25 mouse cellular contexts compared by ENCODE assay signal in the genomic region with DNA sequence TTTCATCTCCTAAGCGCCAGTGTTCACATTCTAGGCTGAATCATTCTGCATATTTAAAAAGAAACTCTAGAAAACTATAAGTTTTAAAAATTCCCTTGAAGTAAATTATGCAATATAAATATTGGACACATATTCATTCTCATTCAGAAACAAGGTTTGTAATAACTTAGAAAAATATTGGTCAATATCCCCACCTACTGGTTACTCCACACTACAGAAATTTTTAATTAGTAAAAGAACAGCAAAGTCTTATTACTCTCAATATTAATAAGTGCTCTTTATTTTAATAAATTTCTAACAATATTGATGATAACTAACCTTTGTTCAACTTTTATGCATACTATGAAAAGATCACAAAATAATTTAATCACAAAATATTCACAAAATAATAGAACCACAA. TPM values are rescaled to one million over a fixed set of nuclear protein-coding genes. Genes with fewer than 3 reads are reported as not detected.
DNase-seq lines count a peak whose midpoint lies in the region; ATAC-seq and TF ChIP-seq lines count a peak whose summit lies in the region.
"Had no signal": no experiment of that assay in that cellular context is flagged by ENCODE, and none has a peak within 500 bp of the region (broad histone marks: within the 10 kb centered on the region; RNA-seq: fewer than 3 reads in every experiment).

No protein-coding gene starts in this region.

- ATAC-seq in hindbrain, postnatal 0 days = no peak
- ATAC-seq in lung, postnatal 0 days = no peak
- no peak for ATAC-seq in stomach, postnatal 0 days (ENCODE audit: low FRiP score, low TSS enrichment)
- ATAC-seq: CD4-positive, CD25-positive, alpha-beta regulatory T cell, adult 4 months had no signal

- peak; percentile 19 for TF ChIP-seq CTCF in hindbrain, postnatal 0 days (IDR thresholded peaks at IDR 0.05; ENCODE audit: low read depth)
- TF ChIP-seq CTCF in lung, postnatal 0 days (IDR thresholded peaks at IDR 0.05) = no peak; the same call in 1 of the 2 replicates
- TF ChIP-seq CTCF in MEL (IDR thresholded peaks at IDR 0.05 in 2 of 3, conservative IDR thresholded peaks at IDR 0.05 in 1 of 3; ENCODE audit: control insufficient read depth in 1 of 3, insufficient read depth in 1 of 3, low read depth in 2 of 3, low read length in 3 of 3, poor library complexity in 1 of 3, severe bottlenecking in 1 of 3) = peak in 1 of 3 experiments; percentile 34; a peak in 2 of 6 replicates
- peak; percentile 61 for TF ChIP-seq CTCF in stomach, postnatal 0 days (IDR thresholded peaks at IDR 0.05; ENCODE audit: low read depth)

- H3K36me3 ChIP-seq in hindbrain, postnatal 0 days (ENCODE audit: insufficient read depth, low read length) = no peaks in the 10 kb centered on the region
- H3K36me3 ChIP-seq in hindbrain, embryonic 10.5 days = no peaks in the 10 kb centered on the region
- H3K36me3 ChIP-seq in lung, postnatal 0 days (ENCODE audit: insufficient read depth, low read length) = no peaks in the 10 kb centered on the region
- no peaks in the 10 kb centered on the region for H3K36me3 ChIP-seq in MEL (ENCODE audit: control insufficient read depth in 1 of 2, insufficient read depth in 2 of 2, low read length in 2 of 2)
- H3K36me3 ChIP-seq in stomach, postnatal 0 days (ENCODE audit: control insufficient read depth, insufficient read depth, low read length) = no peaks in the 10 kb centered on the region
- H3K36me3 ChIP-seq: hindbrain, embryonic 13.5 days; liver, embryonic 13.5 days had no signal

- no peaks in the 10 kb centered on the region for H3K4me1 ChIP-seq in hindbrain, postnatal 0 days (ENCODE audit: insufficient read depth, low read length)
- H3K4me1 ChIP-seq in hindbrain, embryonic 10.5 days (replicated peaks) = no peaks in the 10 kb centered on the region
- no peaks in the 10 kb centered on the region for H3K4me1 ChIP-seq in lung, postnatal 0 days (ENCODE audit: insufficient read depth, low read depth, low read length)
- no peaks in the 10 kb centered on the region for H3K4me1 ChIP-seq in MEL (ENCODE audit: control insufficient read depth in 1 of 2, insufficient read depth in 2 of 2, low read length in 2 of 2)
- H3K4me1 ChIP-seq in stomach, postnatal 0 days (replicated peaks; ENCODE audit: control insufficient read depth, insufficient read depth) = no peaks in the 10 kb centered on the region
- H3K4me1 ChIP-seq: hindbrain, embryonic 13.5 days; liver, embryonic 13.5 days had no signal

- no peaks in the 10 kb centered on the region for H3K9me3 ChIP-seq in hindbrain, postnatal 0 days (ENCODE audit: low read length)
- no peaks in the 10 kb centered on the region for H3K9me3 ChIP-seq in hindbrain, embryonic 10.5 days
- H3K9me3 ChIP-seq in lung, postnatal 0 days (ENCODE audit: low read length) = no peaks in the 10 kb centered on the region
- H3K9me3 ChIP-seq in MEL (replicated peaks; ENCODE audit: insufficient read depth, low read length) = no peaks in the 10 kb centered on the region
- no peaks in the 10 kb centered on the region for H3K9me3 ChIP-seq in stomach, postnatal 0 days (ENCODE audit: control insufficient read depth, low read length)
- H3K9me3 ChIP-seq: hindbrain, embryonic 13.5 days; liver, embryonic 13.5 days had no signal

- 80% methylated on average over 1 of the region's 1 CpGs for WGBS in hindbrain, postnatal 0 days
- WGBS in hindbrain, embryonic 10.5 days = 87% methylated on average over 1 of the region's 1 CpGs
- WGBS in lung, postnatal 0 days = 72% methylated on average over 1 of the region's 1 CpGs
- 55% methylated on average over 1 of the region's 1 CpGs for WGBS in stomach, postnatal 0 days

- peak; percentile 14 for DNase-seq in hindbrain, postnatal 0 days (ENCODE audit: low spot score)
- no peak for DNase-seq in hindbrain, embryonic 10.5 days (ENCODE audit: low spot score)
- DNase-seq in lung, postnatal 0 days (ENCODE audit: low spot score) = peak; percentile 61
- DNase-seq in lung, postnatal 10 days = no peak
- DNase-seq in MEL (ENCODE audit: low read depth, low spot score) = peak; percentile 7
- DNase-seq in stomach, postnatal 0 days (ENCODE audit: low spot score) = no peak
- DNase-seq in spleen, adult 18-20 months = no peak
- DNase-seq: adrenal gland, postnatal 10 days; cerebellum, adult 11-12 months; cerebellum, postnatal 25 days; gastrocnemius, postnatal 14 days; kidney, adult 11 months; kidney, postnatal 4 days; liver, embryonic 13.5 days; lung, postnatal 14 days; thymus, adult 2 months had no signal

- no peak for TF ChIP-seq POLR2A in MEL (IDR thresholded peaks at IDR 0.05; ENCODE audit: control insufficient read depth in 1 of 2, insufficient read depth in 1 of 2, low read depth in 1 of 2, low read length in 2 of 2, poor library complexity in 1 of 2)

- H3K9ac ChIP-seq in hindbrain, postnatal 0 days (replicated peaks; ENCODE audit: low read length) = no peak overlapping the region
- H3K9ac ChIP-seq in lung, postnatal 0 days (replicated peaks; ENCODE audit: low read depth) = no peak overlapping the region
- no peak overlapping the region for H3K9ac ChIP-seq in MEL (ENCODE audit: control insufficient read depth, low read depth, low read length, poor library complexity, severe bottlenecking)
- no peak overlapping the region for H3K9ac ChIP-seq in stomach, postnatal 0 days (ENCODE audit: low read length)
- H3K9ac ChIP-seq: hindbrain, embryonic 13.5 days; liver, embryonic 13.5 days had no signal

- no peak overlapping the region for H3K4me3 ChIP-seq in hindbrain, postnatal 0 days (ENCODE audit: low read length)
- no peak overlapping the region for H3K4me3 ChIP-seq in hindbrain, embryonic 10.5 days
- no peak overlapping the region for H3K4me3 ChIP-seq in lung, postnatal 0 days (ENCODE audit: low read depth, low read length)
- no peak overlapping the region for H3K4me3 ChIP-seq in MEL (ENCODE audit: control insufficient read depth in 1 of 2, insufficient read depth in 1 of 2, low read depth in 2 of 2, low read length in 2 of 2)
- H3K4me3 ChIP-seq in stomach, postnatal 0 days (ENCODE audit: low read depth, low read length) = no peak overlapping the region
- H3K4me3 ChIP-seq: erythroblast, embryonic 14.5 days; hindbrain, embryonic 13.5 days; liver, embryonic 13.5 days had no signal

- peak; percentile 48 for TF ChIP-seq RAD21 in MEL (IDR thresholded peaks at IDR 0.05; ENCODE audit: low read depth, low read length)

- H3K79me2 ChIP-seq in MEL (ENCODE audit: control insufficient read depth, insufficient read depth, low read length, poor library complexity) = no peaks in the 10 kb centered on the region

- TF ChIP-seq EP300 in lung, postnatal 0 days (IDR thresholded peaks at IDR 0.05) = no peak
- no peak for TF ChIP-seq EP300 in MEL (IDR thresholded peaks at IDR 0.05; ENCODE audit: low read depth in 1 of 2, low read length in 2 of 2)
- TF ChIP-seq EP300 in stomach, postnatal 0 days (optimal IDR thresholded peaks at IDR 0.05) = no peak

- no peak overlapping the region for H3K4me2 ChIP-seq in hindbrain, postnatal 0 days (ENCODE audit: low read depth, low read length)
- H3K4me2 ChIP-seq in lung, postnatal 0 days (replicated peaks; ENCODE audit: low read depth, low read length) = no peak overlapping the region
- H3K4me2 ChIP-seq in stomach, postnatal 0 days (replicated peaks; ENCODE audit: low read depth) = no peak overlapping the region
- H3K4me2 ChIP-seq: hindbrain, embryonic 13.5 days; liver, embryonic 13.5 days had no signal

- no peak overlapping the region for H3K27ac ChIP-seq in hindbrain, postnatal 0 days
- no peak overlapping the region for H3K27ac ChIP-seq in hindbrain, embryonic 10.5 days
- H3K27ac ChIP-seq in lung, postnatal 0 days (ENCODE audit: low read length) = no peak overlapping the region
- H3K27ac ChIP-seq in MEL (ENCODE audit: control insufficient read depth, low read depth, low read length) = no peak overlapping the region
- H3K27ac ChIP-seq in stomach, postnatal 0 days (replicated peaks) = no peak overlapping the region
- H3K27ac ChIP-seq: hindbrain, embryonic 13.5 days; liver, embryonic 13.5 days had no signal

- no peaks in the 10 kb centered on the region for H3K27me3 ChIP-seq in hindbrain, postnatal 0 days (ENCODE audit: insufficient read depth, low read length)
- no peaks in the 10 kb centered on the region for H3K27me3 ChIP-seq in hindbrain, embryonic 10.5 days (ENCODE audit: insufficient read depth, poor library complexity, severe bottlenecking)
- H3K27me3 ChIP-seq in lung, postnatal 0 days (replicated peaks; ENCODE audit: insufficient read depth, low read length) = no peaks in the 10 kb centered on the region
- H3K27me3 ChIP-seq in MEL (ENCODE audit: control insufficient read depth in 1 of 2, insufficient read depth in 2 of 2, low read length in 2 of 2) = no peaks in the 10 kb centered on the region
- H3K27me3 ChIP-seq in stomach, postnatal 0 days (ENCODE audit: control insufficient read depth, insufficient read depth, low read length) = no peaks in the 10 kb centered on the region
- H3K27me3 ChIP-seq: hindbrain, embryonic 13.5 days; liver, embryonic 13.5 days had no signal

TF ChIP-seq in MEL, 35 proteins besides CTCF, POLR2A, EP300 and RAD21:
- TF ChIP-seq HCFC1 (IDR thresholded peaks at IDR 0.05; ENCODE audit: low read depth, low read length) (no peak), SMC3 (IDR thresholded peaks at IDR 0.05; ENCODE audit: low read depth, low read length) (peak; percentile 20; the same call in 1 of the 2 replicates)
TF ChIP-seq in MEL: peak in this region for 1.

RNA-seq across cellular contexts. Expression of gene Rfx6, which starts 20.2 kb away (rescaled TPM):
- total RNA-seq in hindbrain, postnatal 0 days (2014; rRNA removed) = not detected in 2 replicates
- polyA plus RNA-seq in hindbrain, postnatal 0 days (2015; fragmentation: Nextera tagmentation; extraction: Ambion mirVana) = not detected in 2 replicates
- polyA plus RNA-seq in hindbrain, embryonic 10.5 days (2016; fragmentation: Nextera tagmentation; extraction: Ambion mirVana) = not detected in 2 replicates
- polyA plus RNA-seq in lung, postnatal 0 days (2015; fragmentation: Nextera tagmentation; extraction: Ambion mirVana) = not detected in 2 replicates
- total RNA-seq in MEL (2012; rRNA removed) = not detected in 2 replicates
- polyA plus RNA-seq in MEL (2012; ENCODE audit: insufficient read depth in 1 of 2, insufficient read length in 2 of 2, low read depth in 1 of 2, low replicate concordance in 2 of 2, missing spikeins in 1 of 2) = not detected
- polyA plus RNA-seq in stomach, postnatal 0 days (2015; fragmentation: Nextera tagmentation; extraction: Ambion mirVana) = 0.29 and 0.53 TPM in 2 replicates
- total RNA-seq: adrenal gland, postnatal 10 days; gastrocnemius, postnatal 14 days; heart, adult 8-10 months; layer of hippocampus, postnatal 14 days had no signal
- polyA plus RNA-seq: CD4-positive, CD25-positive, alpha-beta regulatory T cell, adult 4 months; erythroblast, embryonic 14.5 days; heart, postnatal 0 days; hindbrain, embryonic 13.5 days; limb, embryonic 11.5 days; liver, embryonic 13.5 days; neural tube, embryonic 14.5 days; urinary bladder, adult 2 months had no signal

RNA-seq across cellular contexts. Expression of gene Gprc6a, which starts 26.1 kb away (rescaled TPM):
- total RNA-seq in hindbrain, postnatal 0 days (2014; rRNA removed) = 0.83 TPM in 1 of 2 replicates, not detected in the other
- 0.08 and 0.09 TPM in 2 replicates for polyA plus RNA-seq in hindbrain, postnatal 0 days (2015; fragmentation: Nextera tagmentation; extraction: Ambion mirVana)
- polyA plus RNA-seq in hindbrain, embryonic 10.5 days (2016; fragmentation: Nextera tagmentation; extraction: Ambion mirVana) = not detected in 2 replicates
- 2.0 and 2.2 TPM in 2 replicates for polyA plus RNA-seq in lung, postnatal 0 days (2015; fragmentation: Nextera tagmentation; extraction: Ambion mirVana)
- total RNA-seq in MEL (2012; rRNA removed) = not detected in 2 replicates
- not detected for polyA plus RNA-seq in MEL (2012; ENCODE audit: insufficient read depth in 1 of 2, insufficient read length in 2 of 2, low read depth in 1 of 2, low replicate concordance in 2 of 2, missing spikeins in 1 of 2)
- 0.05 and 0.11 TPM in 2 replicates for polyA plus RNA-seq in stomach, postnatal 0 days (2015; fragmentation: Nextera tagmentation; extraction: Ambion mirVana)
- total RNA-seq: adrenal gland, postnatal 10 days; gastrocnemius, postnatal 14 days; heart, adult 8-10 months; layer of hippocampus, postnatal 14 days had no signal
- polyA plus RNA-seq: CD4-positive, CD25-positive, alpha-beta regulatory T cell, adult 4 months; erythroblast, embryonic 14.5 days; heart, postnatal 0 days; hindbrain, embryonic 13.5 days; limb, embryonic 11.5 days; liver, embryonic 13.5 days; neural tube, embryonic 14.5 days; urinary bladder, adult 2 months had no signal

Comparison
In these comparisons a context has a peak if more than half of its experiments do, and no peak if none do; other contexts are left out.
1. DNase-seq: peak in hindbrain, postnatal 0 days (single experiment), lung, postnatal 0 days (single experiment) and MEL (single experiment); none in hindbrain, embryonic 10.5 days (single experiment), lung, postnatal 10 days (single experiment), stomach, postnatal 0 days (single experiment) and spleen, adult 18-20 months (0 of 2).